Mouse (Mus musculus) duodenum, adult 2 months (tissue): ENCODE measurements around the gene Olfr1230. TPM values are rescaled to one million over a fixed set of nuclear protein-coding genes. Genes with fewer than 3 reads are reported as not detected.

ENCODE experiments used
- polyA plus RNA-seq: library from polyadenylated mRNA; depleted of rRNA; stranded (reverse); fragments of >200 nt; gene quantifications from 2 replicates; pipeline ENCODE4 v1.2.3, GENCODE M21; 2012; ENCODE audit warnings: low replicate concordance; rRNA removed

The Olfr1230 gene
- not detected in 2 replicates for polyA plus RNA-seq

GRCm38 (mm10) chr2:89297168-89297567 lies at the start of gene Olfr1230:
Gene Olfr1230, minus strand, starts transcription at chr2:89297268.

DNA sequence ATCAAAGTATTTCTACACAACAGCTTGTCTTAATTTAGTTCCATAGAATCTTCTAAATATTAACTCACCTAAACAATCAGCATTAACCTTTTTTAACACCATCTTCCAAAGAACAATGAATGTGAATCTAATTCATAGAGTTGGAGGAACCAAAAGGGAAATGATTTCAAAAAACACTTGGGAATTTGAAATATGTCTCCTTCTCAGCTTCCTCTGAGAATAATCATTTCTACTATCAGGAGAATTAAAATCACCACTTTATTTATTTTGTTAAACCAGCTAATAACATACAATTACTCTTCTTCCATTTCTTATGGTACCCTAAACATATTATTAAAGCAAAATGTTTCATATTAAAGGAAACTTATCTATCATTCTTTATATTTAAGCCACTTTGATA lies 45.2 kb upstream of the Olfr1230 start, which contains the start of gene Olfr1233:
Gene Olfr1233, minus strand, starts transcription at position 101 of the 400 bp plus-strand sequence.

GRCm38 (mm10) chr2:89329575-89329974 lies 32.5 kb upstream of the Olfr1230 start, which contains the start of gene Olfr1232:
Gene Olfr1232, minus strand, starts transcription at chr2:89329675.

DNA sequence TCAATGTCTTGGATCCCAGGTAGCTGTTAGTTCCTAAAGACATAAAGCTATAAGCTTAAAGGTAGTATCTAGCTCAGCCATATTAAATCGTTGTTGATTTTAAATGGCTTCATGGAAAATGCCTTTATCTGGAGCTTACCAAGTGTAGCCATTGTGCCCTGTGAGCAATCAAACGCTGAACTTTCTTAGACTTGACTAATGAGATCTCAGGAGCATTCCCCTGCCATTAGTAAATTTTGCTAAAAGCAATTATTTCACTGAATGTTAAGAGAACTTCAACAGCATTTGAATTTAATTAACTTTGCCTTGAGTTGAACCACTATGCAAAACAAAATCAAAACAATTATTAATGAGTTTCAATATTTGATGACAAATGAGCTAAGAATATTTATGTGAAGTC lies 9.9 kb upstream of the Olfr1230 start, which contains the start of gene Olfr1231:
Gene Olfr1231, minus strand, starts transcription at position 101 of the 400 bp plus-strand sequence.

DNA sequence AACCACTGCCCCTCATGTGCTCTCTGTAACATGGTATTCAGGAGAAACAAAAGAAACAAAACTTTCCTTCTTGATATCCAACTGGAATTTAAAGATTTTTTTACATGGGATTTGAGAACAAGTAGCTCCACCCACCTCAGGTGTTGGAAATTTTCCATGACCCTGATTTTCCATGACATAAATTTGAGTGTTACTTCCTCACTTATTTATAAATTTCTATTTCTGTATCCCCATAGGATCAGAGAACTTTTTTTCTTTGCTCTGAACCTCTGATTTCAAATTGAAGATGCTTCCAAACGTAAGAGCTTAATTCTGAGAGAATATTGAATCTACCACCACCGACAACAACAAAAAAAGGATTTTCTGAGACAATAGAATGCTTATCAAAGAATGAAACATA lies 9.2 kb downstream of the Olfr1230 start, which contains the start of gene Olfr1229:
Gene Olfr1229, minus strand, starts transcription at position 101 of the 400 bp plus-strand sequence.

DNA sequence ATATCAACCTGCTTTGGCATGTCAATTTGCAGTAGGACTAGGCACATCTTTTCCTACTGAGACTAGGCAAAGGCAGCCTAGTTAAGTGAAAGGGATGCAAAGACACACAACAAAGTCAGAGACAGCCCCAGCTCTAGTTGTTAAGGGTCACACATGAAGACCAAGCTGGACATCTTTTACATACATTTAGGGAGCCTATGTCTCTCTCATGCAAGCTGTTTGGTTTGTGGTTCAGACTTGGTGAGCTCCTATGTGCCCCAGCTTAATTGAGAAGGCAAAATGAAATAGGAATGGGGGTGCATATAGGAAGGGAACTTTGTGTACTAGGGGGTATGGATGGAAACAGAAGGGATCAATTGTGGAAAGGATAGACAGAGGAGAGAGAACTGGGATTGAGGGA lies 43.1 kb downstream of the Olfr1230 start, which contains the start of gene Olfr1228:
Gene Olfr1228, minus strand, starts transcription at position 101 of the 400 bp plus-strand sequence.

Other genes starting within 250 kb of the Olfr1230 start
- gene Olfr1218, start 236.1 kb downstream of the Olfr1230 start, polyA plus RNA-seq = not detected in 2 replicates
- gene Olfr1219, start 213.8 kb downstream of the Olfr1230 start, polyA plus RNA-seq = not detected in 2 replicates
- not detected in 2 replicates for gene Olfr1220, start 190.4 kb downstream of the Olfr1230 start, polyA plus RNA-seq
- not detected in 2 replicates for gene Olfr1221, start 180.0 kb downstream of the Olfr1230 start, polyA plus RNA-seq
- gene Olfr1222, start 164.2 kb downstream of the Olfr1230 start, polyA plus RNA-seq = not detected in 2 replicates
- gene Olfr1223, start 145.7 kb downstream of the Olfr1230 start, polyA plus RNA-seq = not detected in 2 replicates
- gene Olfr1224-ps1, start 133.2 kb downstream of the Olfr1230 start, polyA plus RNA-seq = not detected in 2 replicates
- gene Olfr1225, start 122.6 kb downstream of the Olfr1230 start, polyA plus RNA-seq = not detected in 2 replicates
- gene Olfr1226, start 97.2 kb downstream of the Olfr1230 start, polyA plus RNA-seq = not detected in 2 replicates
- not detected in 2 replicates for gene Olfr1228, start 43.2 kb downstream of the Olfr1230 start, polyA plus RNA-seq
- not detected in 2 replicates for gene Olfr1229, start 9.3 kb downstream of the Olfr1230 start, polyA plus RNA-seq
- not detected in 2 replicates for gene Olfr1231, start 9.8 kb upstream of the Olfr1230 start, polyA plus RNA-seq
- not detected in 2 replicates for gene Olfr1232, start 32.4 kb upstream of the Olfr1230 start, polyA plus RNA-seq
- not detected in 2 replicates for gene Olfr1233, start 45.1 kb upstream of the Olfr1230 start, polyA plus RNA-seq
- gene Olfr1234, start 67.6 kb upstream of the Olfr1230 start, polyA plus RNA-seq = not detected in 2 replicates
- gene Olfr1238, start 112.4 kb upstream of the Olfr1230 start, polyA plus RNA-seq = not detected in 2 replicates
- gene Olfr1239, start 123.1 kb upstream of the Olfr1230 start, polyA plus RNA-seq = not detected in 2 replicates
- not detected in 2 replicates for gene Olfr1240, start 145.7 kb upstream of the Olfr1230 start, polyA plus RNA-seq
- gene Olfr1241, start 189.9 kb upstream of the Olfr1230 start, polyA plus RNA-seq = not detected in 2 replicates
- gene Olfr1242, start 201.1 kb upstream of the Olfr1230 start, polyA plus RNA-seq = not detected in 2 replicates
- gene Olfr1243, start 234.2 kb upstream of the Olfr1230 start, polyA plus RNA-seq = not detected in 2 replicates